Mouse (Mus musculus) limb, embryonic 11.5 days (tissue): ENCODE measurements around the gene Ggps1. TPM values are rescaled to one million over a fixed set of nuclear protein-coding genes. Genes with fewer than 3 reads are reported as not detected.

ENCODE experiments used
- ATAC-seq: fragments of 200-750 bp; cut with Nextera tagmentation; 2 replicates; pipeline ENCODE4 v1.8.0; 2017; ENCODE audit warnings: low read depth; ENCODE audit not compliant: insufficient number of reproducible peaks, low FRiP score, low TSS enrichment
- DNase-seq: peaks from one replicate; pipeline ENCODE4 v3.0.0-alpha.2; 2015; ENCODE audit warnings: low spot score
- H3K27ac ChIP-seq: fragments of 300-500 bp; sonication (generic); replicated peaks from 2 replicates; pipeline ENCODE4 v1.5.1; 2014; ENCODE audit warnings: low read depth, mild to moderate bottlenecking, low read length
- H3K27me3 ChIP-seq: fragments of 300-500 bp; sonication (generic); 2 replicates; pipeline ENCODE4 v1.6.1; 2014; ENCODE audit warnings: mild to moderate bottlenecking, low read length, mixed read lengths; ENCODE audit not compliant: control insufficient read depth, insufficient read depth
- H3K36me3 ChIP-seq: fragments of 300-500 bp; sonication (generic); 2 replicates; pipeline ENCODE4 v1.6.1; 2014; ENCODE audit warnings: mild to moderate bottlenecking, low read length, moderate library complexity, mixed read lengths; ENCODE audit not compliant: control insufficient read depth, insufficient read depth
- H3K4me1 ChIP-seq: fragments of 300-500 bp; sonication (generic); 2 replicates; pipeline ENCODE4 v1.6.1; 2014; ENCODE audit warnings: low read length, mixed read lengths; ENCODE audit not compliant: control insufficient read depth, insufficient read depth
- H3K4me2 ChIP-seq: fragments of 300-500 bp; sonication (generic); 2 replicates; pipeline ENCODE4 v1.6.1; 2014; ENCODE audit warnings: low read depth, mild to moderate bottlenecking, moderate library complexity; ENCODE audit not compliant: severe bottlenecking
- H3K4me3 ChIP-seq: fragments of 300-500 bp; sonication (generic); 2 replicates; pipeline ENCODE4 v1.5.1; 2014; ENCODE audit warnings: low read depth, low read length
- H3K9ac ChIP-seq: fragments of 300-500 bp; sonication (generic); 2 replicates; pipeline ENCODE4 v1.6.1; 2014; ENCODE audit warnings: mild to moderate bottlenecking, low read length
- H3K9me3 ChIP-seq: fragments of 300-500 bp; sonication (generic); 2 replicates; pipeline ENCODE4 v1.6.1; 2016; ENCODE audit warnings: low read length; ENCODE audit not compliant: control insufficient read depth
- WGBS: fragments of 180-500 bp; shearing (Covaris S2); extraction: QIAGEN DNeasy Blood & Tissue Kit; methylation state at CpG from one replicate; pipeline ENCODE4 v1.1.7; 2014; 5-methylcytosine and 5-hydroxymethylcytosine counted together
- polyA plus RNA-seq: library from polyadenylated mRNA; unstranded; fragments of >200 nt; fragmentation: Nextera tagmentation; extraction: Ambion mirVana; gene quantifications from 2 replicates; pipeline ENCODE4 v1.2.1, GENCODE M21; 2014

The Ggps1 gene
- polyA plus RNA-seq, 1 experiment from 2014 or later: 59.8 TPM

DNA sequence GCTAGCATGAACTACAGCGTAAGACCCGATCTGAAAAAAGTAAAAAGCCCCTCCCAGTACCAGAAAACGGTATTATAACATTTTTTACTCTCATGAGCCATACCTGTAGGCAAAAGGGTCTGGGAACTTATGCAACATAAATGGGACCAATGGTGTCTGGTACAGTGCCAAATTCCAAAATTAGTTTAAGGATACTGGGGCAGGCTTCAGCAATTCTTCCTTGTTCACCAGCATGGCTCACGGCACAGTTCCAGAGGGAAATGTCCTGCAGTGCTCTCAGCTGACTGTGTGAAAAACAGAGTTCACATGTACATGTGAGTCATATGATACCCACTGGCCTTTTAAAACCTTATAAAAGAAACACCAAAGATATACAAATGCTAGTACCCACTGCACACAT lies 48.7 kb downstream of the Ggps1 start:
- WGBS: 91% methylated on average over 4 of the region's 4 CpGs
- H3K9ac ChIP-seq: no peak overlapping the region
- H3K4me2 ChIP-seq: no peak overlapping the region

GRCm38 (mm10) chr13:14014001-14014400 lies 49.3 kb downstream of the Ggps1 start:
- Histone ChIP-seq H3K9me3 (no peaks in the 10 kb centered on the region), H3K36me3 (no peaks in the 10 kb centered on the region; the same call in 1 of the 2 replicates), H3K4me1 (no peaks in the 10 kb centered on the region), H3K9ac (no peak overlapping the region), H3K4me3 (no peak overlapping the region), H3K4me2 (no peak overlapping the region), H3K27me3 (no peaks in the 10 kb centered on the region), H3K27ac (no peak overlapping the region)
- ATAC-seq (no peak), DNase-seq (no peak)
- WGBS: 92% methylated on average over 2 of the region's 2 CpGs

More for the DNA sequence above, 48.7 kb downstream of the Ggps1 start:
- H3K4me3 ChIP-seq: no peak overlapping the region
- DNase-seq: no peak
- H3K9me3 ChIP-seq: no peaks in the 10 kb centered on the region
- H3K36me3 ChIP-seq: no peaks in the 10 kb centered on the region; the same call in 1 of the 2 replicates
- H3K4me1 ChIP-seq: no peaks in the 10 kb centered on the region
- H3K27me3 ChIP-seq: no peaks in the 10 kb centered on the region
- H3K27ac ChIP-seq: no peak overlapping the region
- no peak for ATAC-seq

DNA sequence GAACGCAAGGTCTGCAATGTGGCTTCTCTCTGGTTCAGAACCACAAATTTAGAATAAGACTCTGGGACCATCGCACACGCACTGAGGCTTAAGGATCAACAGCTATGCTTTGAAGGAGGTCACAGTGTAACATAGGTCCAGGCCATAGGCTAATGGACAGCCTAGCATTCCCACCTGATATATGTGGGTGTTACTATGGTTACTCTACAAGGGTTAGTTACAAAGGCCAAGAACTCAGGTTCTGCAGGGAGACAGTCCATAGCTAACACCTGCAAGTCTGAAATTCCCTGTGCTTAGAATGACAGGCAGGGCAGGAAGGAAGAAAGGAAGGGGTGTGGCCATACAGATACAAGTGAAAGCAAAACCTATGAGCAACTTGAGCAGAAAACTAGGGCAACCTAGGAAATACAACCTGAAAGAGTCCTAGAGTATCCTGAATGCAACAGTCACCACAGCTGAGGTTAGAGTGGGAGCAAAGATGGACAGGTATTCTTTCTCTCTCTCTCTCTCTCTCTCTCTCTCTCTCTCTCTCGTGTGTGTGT lies 51.8 kb downstream of the Ggps1 start:
- no peaks in the 10 kb centered on the region for H3K27me3 ChIP-seq
- no peaks in the 10 kb centered on the region for H3K9me3 ChIP-seq
- no peak overlapping the region for H3K4me3 ChIP-seq
- no peak overlapping the region for H3K4me2 ChIP-seq
- WGBS: 93% methylated on average over 4 of the region's 4 CpGs
- no peak overlapping the region for H3K9ac ChIP-seq
- no peak overlapping the region for H3K27ac ChIP-seq
- H3K36me3 ChIP-seq: peaks cover 3% of the 10 kb centered on the region; the same call in 1 of the 2 replicates
- DNase-seq (no peak), ATAC-seq (no peak)
- no peaks in the 10 kb centered on the region for H3K4me1 ChIP-seq

DNA sequence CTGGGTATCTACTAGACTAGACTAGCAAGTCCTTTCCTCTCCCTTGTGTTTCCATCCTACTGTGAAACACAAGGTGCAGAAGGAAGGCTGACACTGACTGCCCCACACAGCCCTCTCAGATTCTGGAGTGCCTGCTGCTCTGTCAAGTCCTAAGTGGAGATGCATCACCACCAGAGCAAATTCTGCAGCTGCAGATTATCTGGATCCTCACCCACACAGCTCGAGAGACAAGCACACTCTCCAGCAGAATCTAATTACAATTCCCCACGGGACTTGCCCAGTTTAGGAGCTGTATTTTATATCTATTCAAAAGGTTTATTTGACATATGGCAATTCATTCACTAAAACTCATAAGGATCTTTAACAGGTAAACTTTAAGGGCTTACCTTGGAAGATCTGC lies 57.2 kb downstream of the Ggps1 start:
- H3K4me2 ChIP-seq: no peak overlapping the region
- no peaks in the 10 kb centered on the region for H3K27me3 ChIP-seq
- DNase-seq (no peak), ATAC-seq (no peak)
- H3K36me3 ChIP-seq: peaks cover 11% of the 10 kb centered on the region; the same call in 1 of the 2 replicates
- no peaks in the 10 kb centered on the region for H3K4me1 ChIP-seq
- no peak overlapping the region for H3K9ac ChIP-seq
- no peaks in the 10 kb centered on the region for H3K9me3 ChIP-seq
- H3K4me3 ChIP-seq: no peak overlapping the region
- H3K27ac ChIP-seq: no peak overlapping the region
- WGBS: 78% methylated on average over 2 of the region's 2 CpGs

DNA sequence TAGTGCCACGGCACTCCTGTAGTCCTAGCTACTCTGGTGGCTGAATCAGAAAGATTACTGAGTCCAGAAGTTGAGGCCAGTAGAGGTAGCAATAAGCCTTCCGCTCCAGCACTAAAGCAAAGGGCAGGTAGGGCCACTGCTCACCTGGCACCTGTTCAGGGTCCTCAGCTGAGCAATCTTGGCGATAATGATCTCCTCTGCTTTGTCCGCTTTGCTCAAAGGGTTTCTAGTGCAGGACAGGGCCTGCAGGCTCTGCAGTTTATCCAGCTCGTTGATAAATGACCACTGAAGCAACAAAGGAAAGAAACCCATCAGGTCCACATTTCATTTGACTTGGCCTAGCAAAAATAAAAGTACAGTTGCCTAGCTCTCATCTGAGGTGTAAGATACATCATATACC lies 58.3 kb downstream of the Ggps1 start:
- Histone ChIP-seq H3K36me3 (peaks cover 11% of the 10 kb centered on the region; the same call in 1 of the 2 replicates), H3K27ac (no peak overlapping the region), H3K4me1 (no peaks in the 10 kb centered on the region), H3K9ac (no peak overlapping the region), H3K4me3 (no peak overlapping the region), H3K27me3 (no peaks in the 10 kb centered on the region), H3K9me3 (no peaks in the 10 kb centered on the region), H3K4me2 (no peak overlapping the region)
- ATAC-seq (no peak), DNase-seq (no peak)
- 91% methylated on average over 5 of the region's 5 CpGs for WGBS

DNA sequence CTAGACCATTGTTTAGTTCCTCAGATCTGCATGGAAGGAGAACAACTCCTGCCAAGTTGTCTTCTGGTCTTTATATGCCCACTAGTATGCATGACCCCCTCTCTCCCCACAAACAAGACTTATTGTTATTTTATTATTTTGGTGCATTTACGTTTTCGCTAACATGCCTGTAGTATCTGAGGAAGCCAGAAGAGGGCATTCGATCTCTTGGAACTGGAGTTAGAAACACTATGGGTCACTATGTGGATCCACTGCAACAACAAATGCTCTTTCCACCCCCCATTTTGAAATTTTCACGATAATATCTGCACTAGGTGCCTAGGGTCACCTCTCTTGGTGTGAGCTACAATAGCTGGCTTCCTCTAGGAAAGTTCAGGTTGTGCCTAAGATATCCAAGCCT lies 59.2 kb downstream of the Ggps1 start:
- peaks cover 11% of the 10 kb centered on the region; the same call in 1 of the 2 replicates for H3K36me3 ChIP-seq
- no peak for DNase-seq
- no peaks in the 10 kb centered on the region for H3K4me1 ChIP-seq
- H3K9me3 ChIP-seq: no peaks in the 10 kb centered on the region
- H3K4me2 ChIP-seq: no peak overlapping the region
- 87% methylated on average over 4 of the region's 4 CpGs for WGBS
- no peak overlapping the region for H3K9ac ChIP-seq
- ATAC-seq: no peak
- no peaks in the 10 kb centered on the region for H3K27me3 ChIP-seq
- no peak overlapping the region for H3K27ac ChIP-seq
- H3K4me3 ChIP-seq: no peak overlapping the region

DNA sequence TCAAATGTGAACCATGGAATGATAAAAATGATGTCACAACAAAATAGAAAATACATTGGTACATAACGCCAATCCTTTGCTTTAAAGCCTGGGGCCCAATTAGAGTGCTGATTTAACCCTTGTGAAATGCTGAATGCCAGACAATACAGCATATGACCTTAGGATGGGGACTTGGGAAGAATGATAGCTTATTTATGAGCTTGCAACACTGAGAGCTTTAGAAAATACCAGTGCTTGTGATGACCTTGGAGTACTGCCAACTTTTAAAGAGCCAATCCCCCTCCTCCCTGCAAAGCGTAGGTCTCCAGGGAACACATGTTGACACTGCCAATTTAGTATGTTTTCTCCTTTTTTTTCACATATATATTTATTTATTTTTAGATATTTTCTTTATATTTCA lies 60.6 kb downstream of the Ggps1 start:
- DNase-seq (no peak), ATAC-seq (no peak)
- Histone ChIP-seq H3K27me3 (no peaks in the 10 kb centered on the region), H3K9ac (no peak overlapping the region), H3K4me1 (no peaks in the 10 kb centered on the region), H3K4me3 (no peak overlapping the region), H3K9me3 (no peaks in the 10 kb centered on the region), H3K4me2 (no peak overlapping the region), H3K36me3 (peaks cover 12% of the 10 kb centered on the region), H3K27ac (no peak overlapping the region)
- 94% methylated on average over 2 of the region's 2 CpGs for WGBS
